Mouse (Mus musculus) T-helper 17 cell (primary cell): ENCODE data around the gene Zfp760.
"Not testable (repeated sequence)": the region's sequence is repeated elsewhere in the genome, so short reads cannot be mapped to it uniquely, and the experiment has no call there.

ENCODE experiments used
- in situ Hi-C, 2 experiments: fragments of 300-600 bp; cut with MboI, MseI; formaldehyde crosslinking; loops; 1 replicate in 1 of 2; 2 replicates in 1 of 2; pipeline ENCODE4 v1.15.1; 2025; ENCODE audit warnings: high pct_unique_total_duplicates in 2 of 2

The Zfp760 gene

GRCm38 (mm10) chr17:21707343-21707996 is at the start of gene Zfp760:
Gene Zfp760 (plus strand): TSS chr17:21707741.
- in situ Hi-C loops = loop anchor here (5.0 kb wide), 1 partner anchor 1620 kb away; no protein-coding TSS in a partner anchor

- in situ Hi-C loops = not testable (repeated sequence)
These were observed 28.7 kb upstream of the Zfp760 start for GRCm38 (mm10) chr17:21678826-21679225.

- in situ Hi-C loops = no loop called here
These were observed 28.1 kb upstream of the Zfp760 start for GRCm38 (mm10) chr17:21679273-21680018.

GRCm38 (mm10) chr17:21680019-21680376 is 27.5 kb upstream of the Zfp760 start:
- in situ Hi-C loops = not testable (repeated sequence)

- in situ Hi-C loops = no loop called here
These were observed 16.0 kb upstream of the Zfp760 start, which contains the start of gene Gm10226 for GRCm38 (mm10) chr17:21691560-21691959. Gene Gm10226 (plus strand): TSS chr17:21691860.

- in situ Hi-C loops = no loop called here
These were observed 14.2 kb upstream of the Zfp760 start for GRCm38 (mm10) chr17:21693342-21693741.

GRCm38 (mm10) chr17:21696073-21696472 is 11.5 kb upstream of the Zfp760 start:
- in situ Hi-C loops = no loop called here

- in situ Hi-C loops = no loop called here
These were observed 5.0 kb upstream of the Zfp760 start for GRCm38 (mm10) chr17:21702281-21703240.

GRCm38 (mm10) chr17:21703414-21703813 is 4.1 kb upstream of the Zfp760 start:
- in situ Hi-C loops = no loop called here

GRCm38 (mm10) chr17:21708401-21708800 is 860 bp downstream of the Zfp760 start:
- in situ Hi-C loops = loop anchor here (5.0 kb wide), 1 partner anchor 1619 kb away; no protein-coding TSS in a partner anchor

GRCm38 (mm10) chr17:21730495-21730894 is 23.0 kb downstream of the Zfp760 start, which contains the start of gene Zfp229:
Gene Zfp229 (plus strand): TSS chr17:21730795.
- in situ Hi-C loops = loop anchor here in 1 of 2 experiments (5.0 kb wide), 1 partner anchor 1727 kb away; no protein-coding TSS in a partner anchor

- in situ Hi-C loops = loop anchor here in 1 of 2 experiments (5.0 kb wide), 1 partner anchor 1724 kb away; no protein-coding TSS in a partner anchor
These were observed 25.5 kb downstream of the Zfp760 start for GRCm38 (mm10) chr17:21733049-21733448.

GRCm38 (mm10) chr17:21733529-21734031 is 26.0 kb downstream of the Zfp760 start:
- in situ Hi-C loops = loop anchor here in 1 of 2 experiments (5.0 kb wide), 1 partner anchor 1724 kb away; no protein-coding TSS in a partner anchor

- in situ Hi-C loops = loop anchor here in 1 of 2 experiments (5.0 kb wide), 1 partner anchor 1075 kb away; no protein-coding TSS in a partner anchor
These were observed 45.2 kb downstream of the Zfp760 start for GRCm38 (mm10) chr17:21752791-21753190.

GRCm38 (mm10) chr17:21753342-21754208 is 46.0 kb downstream of the Zfp760 start:
- in situ Hi-C loops = loop anchor here in 1 of 2 experiments (5.0 kb wide), 1 partner anchor 1076 kb away; no protein-coding TSS in a partner anchor

- in situ Hi-C loops = no loop called here
These were observed 62.8 kb downstream of the Zfp760 start for GRCm38 (mm10) chr17:21770336-21770735.
